7 mouse cellular contexts compared by ENCODE assay signal in the genomic region with DNA sequence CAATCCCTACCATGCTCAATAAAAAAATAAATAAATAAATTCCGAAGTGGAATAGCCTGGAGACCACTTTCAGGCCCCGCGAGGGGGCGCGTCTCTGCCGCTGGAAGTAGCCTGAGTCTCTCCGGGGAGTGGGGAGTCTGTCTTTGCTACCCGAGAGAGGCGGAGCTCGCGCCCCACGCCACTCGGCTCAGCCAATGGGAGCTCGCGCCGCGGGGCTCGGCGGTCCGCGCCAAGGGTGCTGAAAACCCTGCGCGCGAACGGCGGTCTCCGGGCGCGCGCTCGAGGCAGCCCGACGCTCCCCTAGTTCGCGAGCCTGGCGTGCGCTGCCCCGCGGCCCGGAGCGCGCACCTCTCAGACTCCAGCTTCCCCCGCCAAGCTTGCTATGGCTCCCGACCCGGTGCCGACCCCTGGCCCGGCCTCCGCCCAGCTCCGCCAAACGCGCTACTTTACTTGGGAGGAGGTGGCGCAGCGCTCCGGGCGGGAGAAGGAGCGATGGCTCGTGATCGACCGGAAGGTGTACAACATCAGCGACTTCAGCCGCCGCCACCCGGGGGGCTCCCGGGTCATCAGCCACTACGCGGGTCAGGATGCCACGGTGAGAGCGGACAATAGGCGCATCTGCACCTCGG. TPM values are rescaled to one million over a fixed set of nuclear protein-coding genes. Genes with fewer than 3 reads are reported as not detected.
DNase-seq lines count a peak whose midpoint lies in the region; ATAC-seq lines count a peak whose summit lies in the region.

A gene (plus strand): TSS at position 219 of the 629 bp plus-strand sequence.

- H3K4me1 ChIP-seq in embryonic facial prominence, embryonic 10.5 days: peaks cover 32% of the 10 kb centered on the region
- H3K4me1 ChIP-seq in limb, embryonic 10.5 days: peaks cover 23% of the 10 kb centered on the region
- peaks cover 40% of the 10 kb centered on the region for H3K4me1 ChIP-seq in midbrain, embryonic 13.5 days (replicated peaks)

- peak; percentile 96 for ATAC-seq in granulocyte monocyte progenitor cell, adult 5-6 weeks (replicated peaks; ENCODE audit: poor library complexity, severe bottlenecking)
- peak; percentile 96 for ATAC-seq in midbrain, embryonic 13.5 days

- H3K27me3 ChIP-seq in embryonic facial prominence, embryonic 10.5 days (replicated peaks; ENCODE audit: low read depth, poor library complexity, severe bottlenecking): no peaks in the 10 kb centered on the region
- H3K27me3 ChIP-seq in limb, embryonic 10.5 days (ENCODE audit: low read depth, poor library complexity, severe bottlenecking): no peaks in the 10 kb centered on the region
- no peaks in the 10 kb centered on the region for H3K27me3 ChIP-seq in midbrain, embryonic 13.5 days

- H3K4me2 ChIP-seq in midbrain, embryonic 13.5 days (replicated peaks): peak within 1 kb of the TSS; percentile 91

- no peaks in the 10 kb centered on the region for H3K9me3 ChIP-seq in embryonic facial prominence, embryonic 10.5 days
- no peaks in the 10 kb centered on the region for H3K9me3 ChIP-seq in limb, embryonic 10.5 days (replicated peaks)
- H3K9me3 ChIP-seq in midbrain, embryonic 13.5 days: no peaks in the 10 kb centered on the region

- H3K36me3 ChIP-seq in embryonic facial prominence, embryonic 10.5 days (replicated peaks): peaks cover 35% of the 10 kb centered on the region
- H3K36me3 ChIP-seq in limb, embryonic 10.5 days: peaks cover 33% of the 10 kb centered on the region
- peaks cover 30% of the 10 kb centered on the region for H3K36me3 ChIP-seq in midbrain, embryonic 13.5 days

- peak within 1 kb of the TSS; percentile 98 for H3K27ac ChIP-seq in embryonic facial prominence, embryonic 10.5 days (replicated peaks)
- H3K27ac ChIP-seq in limb, embryonic 10.5 days: peak within 1 kb of the TSS; percentile 98
- H3K27ac ChIP-seq in midbrain, embryonic 13.5 days: peak within 1 kb of the TSS; percentile 91

- peak; percentile 95 for DNase-seq in adrenal gland, postnatal 10 days
- DNase-seq in embryonic facial prominence, embryonic 10.5 days (ENCODE audit: low spot score): peak; percentile 97
- DNase-seq in kidney, adult 11 months: peak; percentile 92
- DNase-seq in limb, embryonic 10.5 days (ENCODE audit: low spot score): peak; percentile 94
- DNase-seq in spleen, adult 18-20 months: peak; percentile 71 to 74

- WGBS in embryonic facial prominence, embryonic 10.5 days: under 1% methylated on average over 70 of the region's 70 CpGs
- under 1% methylated on average over 70 of the region's 70 CpGs for WGBS in limb, embryonic 10.5 days
- WGBS in midbrain, embryonic 13.5 days: 0% methylated on average over 70 of the region's 70 CpGs

- H3K4me3 ChIP-seq in embryonic facial prominence, embryonic 10.5 days: peak within 1 kb of the TSS; percentile 94
- peak within 1 kb of the TSS; percentile 87 for H3K4me3 ChIP-seq in limb, embryonic 10.5 days
- peak within 1 kb of the TSS; percentile 63 for H3K4me3 ChIP-seq in midbrain, embryonic 13.5 days (replicated peaks)

- H3K9ac ChIP-seq in midbrain, embryonic 13.5 days (replicated peaks): peak within 1 kb of the TSS; percentile 89

RNA-seq across cellular contexts. Expression of the gene that starts here (rescaled TPM):
- total RNA-seq in adrenal gland, postnatal 10 days (2021): 100 to 1,000 TPM; 177 to 270 TPM
- 151 and 156 TPM in 2 replicates for polyA plus RNA-seq in embryonic facial prominence, embryonic 10.5 days (2016; fragmentation: Nextera tagmentation; extraction: Ambion mirVana)
- total RNA-seq in granulocyte monocyte progenitor cell, adult 5-6 weeks (2014; fragmentation: Nextera tagmentation): 11.3 and 14.5 TPM in 2 replicates
- 9.7 and 18.5 TPM in 2 replicates for total RNA-seq in granulocyte monocyte progenitor cell, adult 5-6 weeks (2017)
- 142 and 155 TPM in 2 replicates for polyA plus RNA-seq in limb, embryonic 10.5 days (2016; fragmentation: Nextera tagmentation; extraction: Ambion mirVana)
- 173 and 178 TPM in 2 replicates for polyA plus RNA-seq in midbrain, embryonic 13.5 days (2015; fragmentation: Nextera tagmentation; extraction: Ambion mirVana)

Comparison
In these comparisons a context has a peak if more than half of its experiments do, and no peak if none do; other contexts are left out.
1. Peak in every context shown above with its lines: DNase-seq, ATAC-seq, H3K4me3 ChIP-seq and H3K27ac ChIP-seq.
2. RNA of the gene that starts here (total RNA-seq): 177 to 270 TPM in adrenal gland, postnatal 10 days; 9.7 to 18.5 TPM in granulocyte monocyte progenitor cell, adult 5-6 weeks; every median in the first group is over 4 times any median in the second.